Mouse (Mus musculus) MEL (cell line): ENCODE data around the gene Klk8. TPM values are rescaled to one million over a fixed set of nuclear protein-coding genes. Genes with fewer than 3 reads are reported as not detected.

ENCODE experiments used
- DNase-seq: peaks from one replicate; pipeline ENCODE4 v3.0.0; 2011; ENCODE audit warnings: low read depth, low spot score
- H3K27ac ChIP-seq: 2 replicates; pipeline ENCODE4 v1.5.1; 2012; ENCODE audit warnings: low read depth, mild to moderate bottlenecking, control low read depth, low read length, moderate library complexity; ENCODE audit not compliant: control insufficient read depth
- H3K27me3 ChIP-seq, 2 experiments: fragments of 150-350 bp in 1 of 2; sonication (generic) in 1 of 2; 2 replicates each; pipeline ENCODE4 v1.6.1; 2012; ENCODE audit warnings: low read length in 2 of 2, mild to moderate bottlenecking in 2 of 2, improper control_type of control experiment in 1 of 2, moderate library complexity in 1 of 2; ENCODE audit not compliant: insufficient read depth in 2 of 2, control insufficient read depth in 1 of 2
- H3K36me3 ChIP-seq, 2 experiments: 2 replicates each; pipeline ENCODE4 v1.6.1; 2012 to 2014; ENCODE audit warnings: low read length in 2 of 2, improper control_type of control experiment in 1 of 2, inconsistent platforms in 1 of 2, mild to moderate bottlenecking in 1 of 2; ENCODE audit not compliant: insufficient read depth in 2 of 2, control insufficient read depth in 1 of 2
- H3K4me1 ChIP-seq, 2 experiments: fragments of 150-350 bp in 1 of 2; sonication (generic) in 1 of 2; 2 replicates each; pipeline ENCODE4 v1.6.1; 2012; ENCODE audit warnings: low read length in 2 of 2, improper control_type of control experiment in 1 of 2, mild to moderate bottlenecking in 1 of 2; ENCODE audit not compliant: insufficient read depth in 2 of 2, control insufficient read depth in 1 of 2
- H3K4me3 ChIP-seq, 2 experiments: fragments of 150-350 bp in 1 of 2; sonication (generic) in 1 of 2; 2 replicates each; pipeline ENCODE4 v1.5.1; 2012; ENCODE audit warnings: low read depth in 2 of 2, low read length in 2 of 2, mild to moderate bottlenecking in 2 of 2, moderate library complexity in 2 of 2, control low read depth in 1 of 2, improper control_type of control experiment in 1 of 2; ENCODE audit not compliant: control insufficient read depth in 1 of 2, insufficient read depth in 1 of 2
- H3K79me2 ChIP-seq: 2 replicates; pipeline ENCODE4 v1.6.1; 2012; ENCODE audit warnings: mild to moderate bottlenecking, low read length, moderate library complexity; ENCODE audit not compliant: control insufficient read depth, poor library complexity, insufficient read depth
- H3K9ac ChIP-seq: 2 replicates; pipeline ENCODE4 v1.6.1; 2012; ENCODE audit warnings: low read depth, mild to moderate bottlenecking, control low read depth, low read length, moderate library complexity; ENCODE audit not compliant: control insufficient read depth, poor library complexity, severe bottlenecking
- H3K9me3 ChIP-seq: fragments of 150-350 bp; sonication (generic); replicated peaks from 2 replicates; pipeline ENCODE4 v1.6.1; 2012; ENCODE audit warnings: mild to moderate bottlenecking, low read length, improper control_type of control experiment, moderate library complexity; ENCODE audit not compliant: insufficient read depth
- BHLHE40 ChIP-seq: IDR thresholded peaks from 2 replicates; pipeline ENCODE4 v1.6.1; 2012; ENCODE audit warnings: low read depth, mild to moderate bottlenecking, inconsistent platforms, low read length, improper control_type of control experiment, borderline replicate concordance
- CHD1 ChIP-seq: IDR thresholded peaks from 2 replicates; pipeline ENCODE4 v1.6.1; 2012; ENCODE audit warnings: low read depth, mild to moderate bottlenecking, inconsistent platforms, low read length, improper control_type of control experiment
- CHD2 ChIP-seq: IDR thresholded peaks from 2 replicates; pipeline ENCODE4 v1.6.1; 2011; ENCODE audit warnings: low read length, improper control_type of control experiment
- E2F4 ChIP-seq: IDR thresholded peaks from 2 replicates; pipeline ENCODE4 v1.6.1; 2011; ENCODE audit warnings: low read depth, low read length, improper control_type of control experiment, borderline replicate concordance
- ETS1 ChIP-seq: IDR thresholded peaks from 2 replicates; pipeline ENCODE4 v1.6.1; 2012; ENCODE audit warnings: low read depth, mild to moderate bottlenecking, inconsistent platforms, low read length, improper control_type of control experiment, moderate library complexity
- GABPA ChIP-seq: IDR thresholded peaks from 2 replicates; pipeline ENCODE4 v1.6.1; 2012; ENCODE audit warnings: low read depth, mild to moderate bottlenecking, inconsistent platforms, low read length, improper control_type of control experiment, moderate library complexity
- GATA1 ChIP-seq: IDR thresholded peaks from 2 replicates; pipeline ENCODE4 v1.6.1; 2011; ENCODE audit warnings: low read depth, low read length, improper control_type of control experiment
- JUND ChIP-seq: IDR thresholded peaks from 2 replicates; pipeline ENCODE4 v1.6.1; 2011; ENCODE audit warnings: low read depth, mild to moderate bottlenecking, improper control_type of control experiment, low read length
- KAT2A ChIP-seq: conservative IDR thresholded peaks from 2 replicates; pipeline ENCODE4 v1.6.1; 2012; ENCODE audit warnings: low read depth, low read length, improper control_type of control experiment, inconsistent platforms
- MAFK ChIP-seq: IDR thresholded peaks from 2 replicates; pipeline ENCODE4 v1.6.1; 2011; ENCODE audit warnings: low read depth, mild to moderate bottlenecking, low read length, improper control_type of control experiment, borderline replicate concordance
- MAX ChIP-seq: IDR thresholded peaks from 2 replicates; pipeline ENCODE4 v1.6.1; 2011; ENCODE audit warnings: low read length, improper control_type of control experiment
- MAZ ChIP-seq: IDR thresholded peaks from 2 replicates; pipeline ENCODE4 v1.6.1; 2012; ENCODE audit warnings: low read depth, mild to moderate bottlenecking, inconsistent platforms, low read length, improper control_type of control experiment
- MEF2A ChIP-seq: IDR thresholded peaks from 2 replicates; pipeline ENCODE4 v1.6.1; 2014; ENCODE audit warnings: low read depth, mild to moderate bottlenecking, inconsistent platforms, low read length, improper control_type of control experiment; ENCODE audit not compliant: poor library complexity, insufficient replicate concordance, severe bottlenecking; ENCODE audit errors: extremely low read depth
- MXI1 ChIP-seq: IDR thresholded peaks from 2 replicates; pipeline ENCODE4 v1.6.1; 2011; ENCODE audit warnings: mild to moderate bottlenecking, low read depth, low read length, improper control_type of control experiment
- MYC ChIP-seq: IDR thresholded peaks from 2 replicates; pipeline ENCODE4 v1.6.1; 2011; ENCODE audit warnings: low read depth, mild to moderate bottlenecking, low read length, improper control_type of control experiment, moderate library complexity
- NELFE ChIP-seq: IDR thresholded peaks from 2 replicates; pipeline ENCODE4 v1.6.1; 2011; ENCODE audit warnings: low read depth, low read length, improper control_type of control experiment
- NRF1 ChIP-seq: IDR thresholded peaks from 2 replicates; pipeline ENCODE4 v1.6.1; 2014; ENCODE audit warnings: low read depth, mild to moderate bottlenecking, inconsistent platforms, low read length, improper control_type of control experiment, moderate library complexity; ENCODE audit not compliant: poor library complexity, insufficient read depth, severe bottlenecking
- POLR2A ChIP-seq, 2 experiments: IDR thresholded peaks; 2 replicates each; pipeline ENCODE4 v1.6.1; 2011 to 2012; ENCODE audit warnings: low read length in 2 of 2, mild to moderate bottlenecking in 2 of 2, control low read depth in 1 of 2, improper control_type of control experiment in 1 of 2, low read depth in 1 of 2, moderate library complexity in 1 of 2; ENCODE audit not compliant: control insufficient read depth in 1 of 2, insufficient read depth in 1 of 2, poor library complexity in 1 of 2
- POLR2AphosphoS2 ChIP-seq: IDR thresholded peaks from 2 replicates; pipeline ENCODE4 v1.6.1; 2011; ENCODE audit warnings: low read length, improper control_type of control experiment
- POLR2AphosphoS5 ChIP-seq: IDR thresholded peaks from 2 replicates; pipeline ENCODE4 v1.6.1; 2012; ENCODE audit warnings: low read depth, borderline replicate concordance, mild to moderate bottlenecking, inconsistent platforms, low read length, moderate library complexity, mixed read lengths
- RAD21 ChIP-seq: IDR thresholded peaks from 2 replicates; pipeline ENCODE4 v1.6.1; 2011; ENCODE audit warnings: mild to moderate bottlenecking, low read depth, low read length, improper control_type of control experiment
- SMC3 ChIP-seq: IDR thresholded peaks from 2 replicates; pipeline ENCODE4 v1.6.1; 2011; ENCODE audit warnings: low read depth, low read length, improper control_type of control experiment
- TBP ChIP-seq: IDR thresholded peaks from 2 replicates; pipeline ENCODE4 v1.8.0; 2011; ENCODE audit warnings: low read depth, low read length, improper control_type of control experiment
- UBTF ChIP-seq: IDR thresholded peaks from 2 replicates; pipeline ENCODE4 v1.6.1; 2012; ENCODE audit warnings: low read depth, mild to moderate bottlenecking, inconsistent platforms, low read length, improper control_type of control experiment, moderate library complexity, borderline replicate concordance; ENCODE audit not compliant: insufficient read depth
- ZKSCAN1 ChIP-seq: IDR thresholded peaks from 2 replicates; pipeline ENCODE4 v1.6.1; 2012; ENCODE audit warnings: low read depth, mild to moderate bottlenecking, inconsistent platforms, low read length, improper control_type of control experiment, moderate library complexity
- ZNF384 ChIP-seq: IDR thresholded peaks from 2 replicates; pipeline ENCODE4 v1.6.1; 2012; ENCODE audit warnings: low read depth, mild to moderate bottlenecking, inconsistent platforms, low read length, improper control_type of control experiment
- polyA plus RNA-seq, 2 experiments: library from polyadenylated mRNA; stranded (reverse) in 1 of 2; unstranded in 1 of 2; fragments of >175 nt in 1 of 2; fragments of >200 nt in 1 of 2; gene quantifications; 2 replicates each; pipeline versions ENCODE4 v1.2.1 to v1.2.4; 2012; ENCODE audit warnings: low replicate concordance in 2 of 2, low read depth in 1 of 2; ENCODE audit not compliant: insufficient read length in 2 of 2, insufficient read depth in 1 of 2, missing spikeins in 1 of 2
- total RNA-seq: library from RNA; depleted of rRNA; stranded (reverse); fragments of 300-350 nt; gene quantifications from 2 replicates; pipeline ENCODE4 v1.2.3, GENCODE M21; 2012

Gene Klk8
- total and polyA plus RNA-seq, 3 experiments, result not detected

GRCm38 (mm10) chr7:43778176-43778970 lies 19.0 kb upstream of the Klk8 start:
- TF ChIP-seq E2F4 (no peak), NELFE (no peak), MAFK (no peak), RAD21 (no peak), POLR2A (IDR thresholded peaks at IDR 0.05; ENCODE audit: control insufficient read depth in 1 of 2, insufficient read depth in 1 of 2, low read depth in 1 of 2, low read length in 2 of 2, poor library complexity in 1 of 2) (no peak), GABPA (no peak), POLR2AphosphoS5 (no peak), CHD1 (no peak), ZKSCAN1 (no peak), GATA1 (no peak), CHD2 (no peak), MYC (no peak), UBTF (no peak), POLR2AphosphoS2 (no peak)
- H3K4me3 ChIP-seq, result no peak overlapping the region
- no peaks in the 10 kb centered on the region for H3K9me3 ChIP-seq
- H3K27ac ChIP-seq, result no peak overlapping the region
- no peak overlapping the region for H3K9ac ChIP-seq
- H3K27me3 ChIP-seq, result no peaks in the 10 kb centered on the region; a peak in 1 of 4 replicates
- no peaks in the 10 kb centered on the region for H3K4me1 ChIP-seq
- no peak for DNase-seq
- no peaks in the 10 kb centered on the region for H3K36me3 ChIP-seq
- no peaks in the 10 kb centered on the region for H3K79me2 ChIP-seq

GRCm38 (mm10) chr7:43780241-43780640 lies 17.1 kb upstream of the Klk8 start:
- Histone ChIP-seq H3K27ac (no peak overlapping the region), H3K27me3 (no peaks in the 10 kb centered on the region; a peak in 1 of 4 replicates), H3K36me3 (no peaks in the 10 kb centered on the region), H3K9ac (no peak overlapping the region), H3K4me1 (no peaks in the 10 kb centered on the region), H3K4me3 (no peak overlapping the region), H3K9me3 (no peaks in the 10 kb centered on the region), H3K79me2 (no peaks in the 10 kb centered on the region)
- no peak for DNase-seq
- TF ChIP-seq MAX (no peak), SMC3 (no peak), KAT2A (no peak), POLR2AphosphoS5 (no peak), MYC (no peak), CHD1 (no peak), TBP (no peak), UBTF (no peak), ETS1 (no peak), MEF2A (no peak), GABPA (no peak), MAZ (no peak), ZNF384 (no peak), CHD2 (no peak), JUND (no peak), POLR2A (IDR thresholded peaks at IDR 0.05; ENCODE audit: control insufficient read depth in 1 of 2, insufficient read depth in 1 of 2, low read depth in 1 of 2, low read length in 2 of 2, poor library complexity in 1 of 2) (no peak), NRF1 (no peak), MXI1 (no peak), NELFE (no peak), BHLHE40 (no peak)
